Mouse (Mus musculus) gonadal fat pad, adult 2 months (tissue): ENCODE results near the gene Borcs6. TPM values are rescaled to one million over a fixed set of nuclear protein-coding genes. Genes with fewer than 3 reads are reported as not detected.
"Not testable (repeated sequence)": the region's sequence is repeated elsewhere in the genome, so short reads cannot be mapped to it uniquely, and the experiment has no call there.

Experiments used
- DNase-seq: peaks from one replicate; pipeline ENCODE4 v3.0.0-alpha.2; 2012; ENCODE audit warnings: low read depth
- polyA plus RNA-seq: library from polyadenylated mRNA; depleted of rRNA; stranded (reverse); fragments of >200 nt; gene quantifications from 2 replicates; pipeline ENCODE4 v1.2.3, GENCODE M21; 2012

Borcs6 gene
- polyA plus RNA-seq, 1 experiment: 18.4 TPM

DNA sequence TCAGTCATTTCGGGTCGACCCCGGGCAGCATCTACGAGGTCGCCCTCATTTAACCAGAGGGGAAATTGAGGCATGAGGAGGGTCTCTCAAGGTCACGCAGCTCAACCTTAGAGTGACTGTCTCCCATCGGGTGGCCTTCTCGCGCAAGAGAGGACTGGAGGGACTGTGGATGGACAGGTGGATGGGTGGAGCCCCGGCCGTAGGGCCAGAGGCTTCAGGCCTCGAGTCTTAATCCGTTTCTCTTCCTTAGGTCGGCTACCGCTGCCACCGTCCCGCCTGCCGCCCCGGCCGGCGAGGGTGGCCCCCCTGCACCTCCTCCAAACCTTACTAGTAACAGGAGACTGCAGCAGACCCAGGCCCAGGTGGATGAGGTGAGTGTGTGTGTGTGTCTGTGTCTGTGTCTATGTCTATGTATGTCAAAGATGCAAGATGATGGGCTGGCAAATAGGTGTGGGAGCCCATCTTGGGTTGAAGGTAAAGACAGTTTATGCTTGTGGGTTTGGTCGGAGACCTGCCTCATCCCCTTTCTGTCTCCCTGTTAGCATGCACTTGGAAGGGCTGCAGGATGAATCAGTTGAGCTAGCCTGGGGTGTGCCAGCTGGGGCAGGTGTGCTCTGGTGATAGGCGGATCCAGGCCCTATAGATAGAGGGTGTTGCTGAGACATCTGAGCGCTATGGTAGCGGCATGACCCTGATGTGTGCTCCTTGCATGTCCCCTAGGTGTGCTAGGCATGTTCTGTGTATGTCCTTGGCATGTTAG lies 29.5 kb downstream of the Borcs6 start:
- no peak for DNase-seq

DNA sequence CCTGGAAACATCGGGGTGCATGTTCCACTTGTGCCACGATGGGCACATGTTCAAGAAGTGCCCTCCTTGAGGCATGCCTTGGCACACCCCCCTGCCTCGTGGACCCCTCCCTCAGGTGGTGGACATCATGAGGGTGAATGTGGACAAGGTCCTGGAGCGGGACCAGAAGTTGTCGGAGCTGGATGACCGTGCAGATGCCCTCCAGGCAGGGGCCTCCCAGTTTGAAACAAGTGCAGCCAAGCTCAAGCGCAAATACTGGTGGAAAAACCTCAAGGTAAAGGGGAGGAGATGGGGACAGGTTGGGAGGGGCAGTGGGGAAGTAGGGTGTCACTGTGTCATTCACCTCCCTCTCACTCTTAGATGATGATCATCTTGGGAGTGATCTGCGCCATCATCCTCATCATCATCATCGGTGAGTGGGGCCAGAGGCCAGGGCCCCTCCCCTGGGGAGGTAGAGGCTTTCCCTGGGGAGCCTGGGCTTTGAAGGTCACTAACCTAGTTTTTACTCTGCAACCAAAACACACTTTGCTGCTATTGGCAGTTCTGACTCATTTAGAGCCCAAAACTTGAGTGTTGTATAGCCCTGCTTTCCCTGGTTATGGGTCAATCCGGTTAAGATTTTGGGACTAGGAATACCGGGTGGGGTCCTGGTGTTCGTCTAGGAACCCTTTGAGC lies 30.2 kb downstream of the Borcs6 start:
- no peak for DNase-seq

DNA sequence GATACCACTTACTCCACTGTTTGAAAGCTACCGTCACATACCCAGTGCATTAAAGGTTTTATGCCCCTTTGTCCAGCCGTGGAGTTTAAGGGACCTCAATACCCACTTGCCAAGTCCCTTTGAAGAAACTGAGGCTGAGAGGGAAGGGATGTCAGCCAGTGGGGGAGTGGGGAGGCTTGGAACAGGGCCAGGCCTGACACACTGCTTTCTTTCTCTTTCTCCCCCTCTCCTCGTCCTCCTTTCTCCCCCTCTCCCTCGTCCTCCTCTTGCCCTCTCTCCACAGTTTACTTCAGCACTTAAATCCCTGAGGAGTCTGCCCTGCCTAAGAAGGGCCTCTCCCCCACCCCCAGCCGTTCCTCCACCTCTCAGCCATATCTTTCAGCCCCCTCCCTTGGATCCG lies 30.9 kb downstream of the Borcs6 start:
- no peak for DNase-seq

DNA sequence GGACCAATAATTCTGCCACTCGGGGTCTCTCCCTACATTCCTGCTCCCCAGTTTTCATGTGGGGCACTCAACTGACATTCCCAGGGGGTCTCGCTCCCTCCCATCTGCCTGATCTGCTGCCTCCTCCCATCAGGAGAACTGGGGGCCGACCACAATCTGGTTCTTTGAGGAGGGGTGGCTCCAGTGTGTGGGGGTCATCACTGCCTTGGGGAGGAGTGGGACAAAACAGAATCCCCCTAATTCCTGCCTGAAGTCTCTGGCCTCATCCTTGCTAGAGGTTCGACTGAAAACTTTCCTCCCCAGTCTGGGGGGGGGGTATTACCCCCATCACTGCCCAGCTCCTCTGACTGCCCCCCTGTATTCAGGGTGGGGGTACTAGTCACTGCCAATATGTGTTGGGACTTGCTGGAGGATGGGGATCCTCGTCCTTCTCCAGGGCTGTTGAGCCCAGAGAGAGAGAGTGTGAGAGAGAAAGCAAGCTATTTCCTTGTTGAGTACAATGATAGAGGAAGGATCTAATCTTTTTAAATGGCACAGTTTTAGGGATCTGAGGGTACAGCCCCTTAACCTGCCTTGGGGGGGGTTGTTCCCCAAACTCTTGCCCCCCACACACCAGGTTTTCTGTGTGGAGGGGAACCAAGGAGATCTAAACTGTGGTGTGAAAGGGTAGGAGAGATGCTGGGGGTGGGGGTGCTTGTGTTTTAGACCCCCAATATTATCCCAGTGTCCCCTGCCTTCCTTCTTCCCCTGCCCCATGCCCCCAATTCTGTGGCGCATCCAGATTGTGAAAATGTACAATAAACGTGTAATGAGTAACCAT lies 32.3 kb downstream of the Borcs6 start:
- DNase-seq: no peak

DNA sequence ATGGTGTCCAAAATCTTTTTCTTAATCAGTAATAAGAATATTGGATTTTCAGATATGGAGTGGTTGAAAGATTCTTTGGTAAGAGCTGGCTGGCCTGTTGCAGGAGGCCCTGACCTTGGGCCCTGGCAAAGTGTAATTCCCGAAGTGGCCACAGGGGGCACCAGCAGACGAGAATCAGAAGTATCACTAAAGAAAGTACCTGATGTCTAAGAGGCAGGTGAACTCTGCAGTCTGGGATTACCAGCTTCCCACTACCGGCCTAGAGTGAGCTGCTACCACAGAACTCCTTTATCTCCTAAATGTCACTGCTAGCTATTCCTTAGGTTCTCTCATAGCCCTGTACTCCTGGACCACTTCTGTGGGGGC lies 32.9 kb downstream of the Borcs6 start:
- DNase-seq: no peak

DNA sequence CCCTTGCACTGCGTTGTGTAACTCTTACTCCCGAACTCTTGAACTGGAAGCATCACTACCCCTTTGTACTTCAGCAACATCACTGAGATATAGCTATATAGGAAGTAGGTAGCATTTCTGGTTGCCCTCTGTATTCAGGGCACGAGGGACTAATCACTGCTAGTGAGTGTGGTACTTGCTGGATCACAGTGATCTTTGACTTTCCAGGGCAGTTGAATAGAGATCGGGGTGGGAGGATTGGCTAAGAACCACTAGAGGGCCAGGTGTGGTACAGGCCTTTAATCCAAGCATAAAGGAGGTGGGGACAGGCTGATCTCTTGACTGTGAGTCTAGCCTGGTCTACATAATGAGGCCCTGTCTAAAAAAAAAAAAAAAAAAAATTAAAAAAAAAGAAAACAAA lies 33.4 kb downstream of the Borcs6 start:
- no peak for DNase-seq

DNA sequence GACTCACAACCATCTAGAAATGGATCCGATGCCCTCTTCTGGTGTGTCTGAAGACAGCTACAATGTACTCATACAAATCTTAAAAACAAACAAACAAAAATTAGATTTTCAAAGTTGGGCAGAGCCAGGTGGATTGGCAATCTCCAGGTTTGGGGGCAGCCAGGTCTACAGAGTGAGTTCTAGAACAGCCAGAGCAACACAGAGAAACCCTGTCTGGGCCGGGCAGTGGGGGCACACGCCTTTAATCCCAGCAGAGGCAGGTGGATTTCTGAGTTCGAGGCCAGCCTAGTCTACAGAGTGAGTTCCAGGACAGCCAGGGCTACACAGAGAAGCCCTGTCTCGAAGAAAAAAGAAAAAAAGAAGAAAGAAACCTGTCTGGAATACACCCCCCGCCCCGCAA lies 34.3 kb downstream of the Borcs6 start:
- not testable (repeated sequence) for DNase-seq

DNA sequence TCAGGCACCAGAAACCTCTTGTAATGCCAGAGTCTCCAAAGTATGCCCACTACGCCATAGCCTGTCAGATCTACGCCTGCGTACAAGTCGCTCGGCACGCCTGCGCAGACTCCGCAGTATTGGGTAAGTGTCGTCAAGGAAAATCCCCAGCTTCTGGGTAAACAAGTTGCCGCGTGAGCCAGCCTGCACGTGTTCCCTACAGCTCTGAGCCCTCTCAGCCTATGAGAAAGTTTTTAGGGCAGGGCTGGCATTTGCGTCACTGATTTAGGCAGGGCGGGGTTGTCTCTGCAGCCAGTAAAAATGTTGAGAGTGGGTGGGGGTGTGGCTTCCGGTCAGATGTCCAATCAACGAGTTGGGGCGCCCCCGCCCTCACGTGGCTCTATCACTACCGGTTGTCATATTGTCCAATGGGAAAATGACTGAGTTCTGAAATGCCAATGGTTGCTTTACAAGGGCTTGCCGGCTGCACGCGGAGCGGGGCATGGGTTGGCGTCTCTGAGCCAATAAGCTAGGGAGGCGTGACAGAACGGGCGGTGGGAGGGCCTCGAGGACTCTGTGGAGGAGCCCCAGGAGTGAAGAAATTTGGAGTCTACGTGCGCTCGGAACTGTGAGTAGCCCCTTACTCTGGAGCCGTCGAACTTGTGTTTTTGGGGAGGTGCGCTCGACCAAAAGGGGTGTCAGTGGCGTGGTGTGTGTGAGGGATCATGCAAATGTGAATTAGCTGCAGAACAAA lies 35.3 kb downstream of the Borcs6 start, which contains the start of gene Per1:
Gene Per1 (plus strand): TSS at position 521 of the 733 bp plus-strand sequence.
- DNase-seq: peak; percentile 96

DNA sequence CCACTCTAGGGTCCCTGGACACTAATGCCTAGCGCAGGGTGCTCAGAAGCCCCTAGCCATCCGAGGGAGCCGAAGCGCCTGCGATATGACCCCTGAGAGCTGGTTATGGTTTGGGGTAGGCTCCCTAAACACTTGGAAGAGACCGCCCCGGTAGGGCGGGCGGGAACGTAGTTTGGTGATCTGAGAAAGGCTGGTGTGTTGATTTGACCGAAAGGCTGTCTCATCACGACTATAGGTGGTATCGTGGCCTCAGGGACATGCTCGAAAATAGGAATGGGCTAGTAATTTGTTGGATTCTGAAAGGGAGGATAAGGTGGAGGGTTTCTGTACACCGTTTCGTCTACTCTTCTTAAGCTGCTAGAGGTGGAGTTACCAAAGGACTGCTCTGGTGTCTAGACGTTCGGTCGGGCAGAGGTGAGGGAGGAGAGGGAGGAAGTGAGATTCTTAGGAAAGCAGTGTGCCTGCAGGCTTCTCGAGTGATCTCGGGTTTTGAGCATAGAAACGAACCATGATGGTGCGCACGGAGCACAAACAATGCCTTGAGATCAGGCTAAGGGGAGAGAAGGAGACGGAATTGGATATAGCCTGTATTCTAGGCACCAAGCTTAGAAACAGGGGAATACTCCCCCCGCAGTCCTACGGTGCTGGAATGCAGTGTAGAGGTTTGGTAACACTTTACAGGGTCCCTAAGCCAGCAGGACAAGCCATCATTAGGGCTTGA lies 36.2 kb downstream of the Borcs6 start:
- DNase-seq: no peak

DNA sequence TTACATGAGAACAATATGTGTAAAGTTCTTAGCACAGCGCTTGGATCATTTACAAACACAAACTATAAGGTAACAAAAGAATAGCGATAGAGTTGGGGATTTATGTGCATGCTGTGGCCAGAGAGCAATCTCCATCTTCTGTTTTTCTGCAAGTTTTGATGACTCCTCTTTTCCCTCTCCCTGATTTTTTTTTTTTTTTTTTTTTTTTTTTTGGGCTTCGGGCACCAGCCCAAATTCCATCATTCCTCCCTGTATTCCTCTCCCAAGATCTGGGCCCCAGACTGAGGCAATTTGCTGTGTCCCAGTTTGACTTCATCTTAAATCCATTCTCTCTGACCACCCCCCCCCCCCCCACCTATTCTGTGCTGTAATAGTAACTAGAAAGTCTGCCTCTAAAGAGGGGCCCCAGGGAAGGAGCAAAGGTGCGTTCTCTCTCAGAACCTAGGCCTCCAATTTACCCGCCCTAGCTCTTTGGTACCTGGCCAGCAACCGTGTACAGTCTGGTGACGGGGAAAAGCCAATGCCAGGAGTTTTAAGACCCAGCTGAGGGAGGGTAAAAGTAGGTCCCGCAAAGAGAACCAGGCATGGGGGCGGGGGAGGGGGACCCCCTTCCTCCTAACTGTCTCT lies 37.0 kb downstream of the Borcs6 start:
- DNase-seq: no peak

DNA sequence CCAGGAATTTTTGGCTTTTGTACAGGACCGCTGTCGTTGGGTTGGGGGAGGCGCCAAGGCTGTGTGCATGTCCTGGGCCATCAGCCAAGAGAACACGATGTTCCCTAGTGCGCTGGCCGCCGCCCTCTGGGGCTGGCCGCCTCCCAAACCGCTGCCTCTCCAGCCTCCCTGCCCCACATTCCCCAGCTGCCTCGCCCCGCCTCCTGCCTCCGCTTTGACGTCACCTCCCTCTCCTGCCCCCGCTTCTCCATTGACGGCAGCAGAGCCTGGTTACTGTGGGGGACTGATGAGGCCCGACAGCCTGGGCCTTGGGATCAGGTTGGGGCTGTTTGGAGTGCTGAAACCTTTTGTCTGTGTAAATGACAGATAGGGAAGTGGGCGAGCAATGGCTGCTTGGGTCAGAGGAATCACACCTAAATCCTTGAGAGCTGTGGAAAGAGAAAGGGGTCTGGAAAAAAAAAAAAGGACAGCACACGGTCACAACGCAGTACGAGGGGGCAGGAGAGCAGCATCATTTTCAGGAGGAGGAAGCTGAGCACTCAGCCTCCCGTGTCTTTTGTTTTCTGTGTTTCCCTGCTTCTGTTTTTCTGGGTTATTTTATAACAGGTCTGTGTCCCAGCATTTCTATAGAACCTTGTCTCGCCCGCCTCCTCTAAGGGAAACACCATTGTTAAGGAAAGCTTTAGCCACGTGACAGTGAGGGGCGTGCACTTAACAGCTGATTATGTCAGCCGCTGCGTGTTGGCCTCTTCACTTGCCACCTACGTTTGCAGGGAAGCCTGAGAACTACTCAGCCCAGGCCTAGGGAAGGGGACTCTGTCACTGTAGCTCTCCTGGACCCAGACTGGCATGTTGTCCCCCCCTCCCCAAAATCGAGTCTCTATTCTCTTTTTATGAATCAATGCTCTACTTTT lies 37.7 kb downstream of the Borcs6 start:
- no peak for DNase-seq

DNA sequence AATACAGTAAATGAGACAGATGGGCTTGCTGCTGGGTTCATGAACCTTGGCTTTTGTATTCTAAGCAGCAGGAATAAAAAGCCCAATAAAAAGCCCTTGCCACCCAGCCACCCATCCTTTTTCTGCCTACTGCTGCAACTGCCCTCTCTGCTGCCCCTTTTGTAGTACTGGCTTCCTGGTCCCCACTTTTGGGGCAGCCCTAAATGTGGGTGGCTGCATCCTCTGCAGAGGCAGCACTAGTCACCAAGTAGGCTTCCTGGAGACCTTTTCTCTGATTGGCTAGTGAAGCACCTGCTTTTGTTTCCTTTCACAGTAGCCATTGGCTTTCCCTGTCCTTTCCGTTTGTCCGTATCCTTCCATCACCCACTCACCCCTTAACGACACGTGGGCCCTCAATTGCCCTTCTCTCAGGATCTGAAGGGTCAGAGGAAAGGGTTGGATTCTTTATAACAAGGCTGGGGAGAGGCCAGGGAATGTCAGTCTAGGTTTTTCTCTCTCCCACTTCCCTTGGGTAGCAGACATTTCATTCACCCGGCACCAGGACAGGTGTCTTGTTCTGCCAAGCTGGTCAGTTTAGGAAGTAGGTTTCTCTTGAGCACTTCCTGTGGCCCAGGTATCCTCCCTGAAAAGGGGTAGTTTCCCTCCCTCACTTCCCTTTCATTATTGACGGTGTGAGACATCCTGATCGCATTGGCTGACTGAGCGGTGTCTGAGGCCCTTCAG lies 38.7 kb downstream of the Borcs6 start:
- no peak for DNase-seq

DNA sequence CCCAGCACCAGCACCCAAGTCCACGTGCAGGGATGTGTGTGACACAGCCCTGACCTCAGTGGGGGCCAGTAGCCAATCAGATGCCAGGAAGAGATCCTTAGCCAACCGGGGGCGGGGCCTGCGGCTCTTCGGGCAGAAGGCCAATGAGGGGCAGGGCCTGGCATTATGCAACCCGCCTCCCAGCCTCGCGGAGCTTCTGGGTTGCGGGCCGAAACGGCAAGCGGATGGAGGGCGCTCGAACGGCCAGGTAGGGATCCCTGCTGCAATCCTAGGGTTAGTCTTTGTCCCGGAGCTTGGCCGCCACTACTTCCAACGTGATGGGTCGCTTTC lies 39.2 kb downstream of the Borcs6 start:
- DNase-seq: no peak

DNA sequence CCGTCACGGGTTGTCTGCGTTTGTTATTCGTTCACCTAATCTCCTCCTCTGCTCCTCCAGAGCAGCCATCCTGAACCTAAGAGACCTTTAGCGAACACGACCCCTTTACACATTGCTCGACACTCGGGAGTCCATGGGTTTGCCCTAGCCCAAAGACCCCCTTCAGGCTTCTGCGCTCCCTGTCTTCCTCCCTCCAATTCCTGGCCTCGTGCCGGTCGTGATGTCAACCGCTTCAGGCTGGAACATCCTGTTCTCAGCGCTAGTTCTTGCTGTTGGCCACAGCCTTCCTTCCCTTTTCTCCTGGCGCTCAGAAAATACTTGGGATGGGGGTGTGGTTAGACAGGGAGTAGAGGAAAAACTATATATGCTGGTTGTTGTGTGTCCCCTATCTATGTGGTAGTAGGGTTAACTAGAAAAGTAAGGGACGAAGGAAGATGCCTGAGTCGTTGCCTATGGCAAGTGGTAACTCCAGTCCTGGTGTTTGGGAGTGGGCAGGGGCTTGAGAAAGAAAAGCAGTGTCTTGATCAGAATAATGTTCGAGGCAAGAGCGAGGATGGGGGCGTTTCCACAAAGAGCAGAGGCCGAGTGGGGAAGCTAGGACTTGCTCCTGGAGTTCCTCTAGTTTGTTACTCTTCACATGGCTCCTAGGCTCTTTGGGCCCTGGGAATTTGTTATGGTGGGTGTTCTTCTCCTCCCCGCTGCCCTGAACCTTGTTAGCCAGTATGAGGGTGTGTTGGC lies 39.8 kb downstream of the Borcs6 start:
- no peak for DNase-seq

DNA sequence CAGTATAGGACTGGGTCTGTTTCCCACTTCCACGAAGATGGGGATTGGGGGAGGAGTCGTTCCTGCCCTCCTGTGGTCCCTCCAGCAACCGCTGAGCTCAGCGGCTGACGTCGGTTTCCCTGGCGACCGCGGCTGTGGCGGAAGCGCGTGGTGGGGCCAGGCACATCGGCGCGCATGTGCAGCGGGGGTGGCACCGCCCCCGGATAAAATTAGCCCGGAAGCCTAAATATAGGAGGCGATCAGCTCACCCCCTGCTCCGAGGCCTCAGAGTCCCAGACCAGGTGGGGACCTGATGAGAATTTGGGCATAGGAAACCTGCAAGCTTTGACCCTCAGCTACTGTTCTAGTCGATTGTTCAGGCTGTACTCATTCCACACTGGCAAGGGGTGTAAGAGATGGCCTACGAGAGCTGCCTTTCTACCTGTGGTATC lies 40.4 kb downstream of the Borcs6 start:
- DNase-seq: no peak

DNA sequence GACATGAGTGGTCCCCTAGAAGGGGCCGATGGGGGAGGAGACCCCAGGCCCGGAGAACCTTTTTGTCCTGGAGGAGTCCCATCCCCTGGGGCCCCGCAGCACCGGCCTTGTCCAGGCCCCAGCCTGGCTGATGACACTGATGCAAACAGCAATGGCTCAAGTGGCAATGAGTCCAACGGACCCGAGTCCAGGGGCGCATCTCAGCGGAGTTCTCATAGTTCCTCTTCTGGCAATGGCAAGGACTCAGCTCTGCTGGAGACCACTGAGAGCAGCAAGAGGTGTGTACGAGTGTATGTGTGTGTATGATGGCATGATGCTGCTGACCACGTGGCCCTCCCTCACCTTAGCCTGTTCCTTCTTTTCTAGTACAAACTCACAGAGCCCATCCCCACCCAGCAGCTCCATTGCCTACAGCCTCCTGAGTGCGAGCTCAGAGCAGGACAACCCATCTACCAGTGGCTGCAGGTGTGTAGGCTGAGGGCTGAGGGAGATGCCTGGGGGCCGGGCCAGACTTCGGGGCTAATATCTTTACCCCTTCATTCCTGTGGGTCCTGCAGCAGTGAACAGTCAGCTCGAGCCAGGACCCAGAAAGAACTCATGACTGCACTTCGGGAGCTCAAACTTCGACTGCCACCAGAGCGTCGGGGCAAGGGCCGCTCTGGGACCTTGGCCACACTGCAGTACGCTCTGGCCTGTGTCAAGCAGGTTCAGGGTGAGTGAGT lies 41.3 kb downstream of the Borcs6 start:
- no peak for DNase-seq

DNA sequence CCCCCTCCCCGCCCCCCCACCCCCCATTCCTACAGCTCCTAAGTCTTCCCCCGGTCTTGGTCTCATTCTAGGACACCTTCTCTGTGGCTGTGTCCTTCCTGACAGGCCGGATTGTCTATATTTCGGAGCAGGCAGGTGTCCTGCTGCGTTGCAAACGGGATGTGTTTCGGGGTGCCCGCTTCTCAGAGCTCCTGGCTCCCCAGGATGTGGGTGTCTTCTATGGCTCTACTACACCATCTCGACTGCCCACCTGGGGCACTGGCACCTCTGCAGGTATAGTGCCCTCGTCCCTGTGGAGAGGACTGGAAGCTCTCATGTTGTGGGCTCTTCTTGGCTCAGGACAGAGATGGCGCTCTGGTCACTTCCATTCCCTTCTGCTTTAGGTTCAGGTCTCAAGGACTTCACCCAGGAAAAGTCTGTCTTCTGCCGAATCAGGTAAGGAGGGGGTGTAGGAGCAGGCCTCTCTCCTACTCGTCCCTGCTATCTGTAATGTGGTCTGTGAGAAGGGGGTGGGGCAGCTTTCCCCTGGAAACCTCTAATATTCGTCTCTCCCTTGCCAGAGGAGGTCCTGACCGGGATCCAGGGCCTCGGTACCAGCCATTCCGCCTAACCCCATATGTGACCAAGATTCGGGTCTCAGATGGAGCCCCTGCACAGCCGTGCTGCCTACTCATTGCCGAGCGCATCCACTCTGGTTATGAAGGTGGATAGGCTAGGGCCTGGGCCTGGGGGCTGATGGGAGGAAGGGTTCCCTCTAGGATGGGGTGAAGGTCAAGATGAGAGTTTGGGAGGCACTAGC lies 42.3 kb downstream of the Borcs6 start:
- no peak for DNase-seq
